Mouse (Mus musculus) erythroblast, embryonic 14.5 days (primary cell): ENCODE measurements at regions not wholly inside any gene's neighbourhood (a gene's known extent, or its start where the extent isn't known, plus 50 kb on each side); places are given as distances from the start of the nearest gene placed in this dataset.
"Not testable (repeated sequence)": the region's sequence is repeated elsewhere in the genome, so short reads cannot be mapped to it uniquely, and the experiment has no call there.

ENCODE experiments used
- H3K27me3 ChIP-seq: 2 replicates; pipeline ENCODE4 v1.6.1; 2012; ENCODE audit warnings: inconsistent platforms; ENCODE audit not compliant: control insufficient read depth
- H3K36me3 ChIP-seq: 2 replicates; pipeline ENCODE4 v1.6.1; 2012; ENCODE audit warnings: mild to moderate bottlenecking, inconsistent platforms; ENCODE audit not compliant: control insufficient read depth
- H3K4me1 ChIP-seq: 2 replicates; pipeline ENCODE4 v1.6.1; 2012; ENCODE audit warnings: inconsistent platforms; ENCODE audit not compliant: control insufficient read depth
- H3K4me3 ChIP-seq: replicated peaks from 2 replicates; pipeline ENCODE3; 2012; ENCODE audit warnings: moderate library complexity, mild to moderate bottlenecking, inconsistent platforms
- H3K9me3 ChIP-seq: 2 replicates; pipeline ENCODE4 v1.6.1; 2012; ENCODE audit warnings: low read length, inconsistent platforms, mixed read lengths; ENCODE audit not compliant: control insufficient read depth
- GATA1 ChIP-seq: IDR thresholded peaks from 2 replicates; pipeline ENCODE4 v1.6.1; 2012; ENCODE audit warnings: low read length, inconsistent platforms, mixed read lengths
- TAL1 ChIP-seq: IDR thresholded peaks from 3 replicates; pipeline ENCODE4 v1.6.1; 2012; ENCODE audit warnings: low read length, inconsistent platforms, mixed read lengths

GRCm38 (mm10) chr6:140218789-140219188, 177.5 kb upstream of the Plcz1 start:
- Histone ChIP-seq H3K9me3 (peaks cover 26% of the 10 kb centered on the region), H3K4me3 (no peak overlapping the region), H3K27me3 (no peaks in the 10 kb centered on the region), H3K4me1 (no peaks in the 10 kb centered on the region), H3K36me3 (no peaks in the 10 kb centered on the region)
- TF ChIP-seq GATA1 = no peak
- TF ChIP-seq TAL1 = no peak

- Histone ChIP-seq H3K4me1 (no peaks in the 10 kb centered on the region), H3K36me3 (no peaks in the 10 kb centered on the region), H3K9me3 (peaks cover 43% of the 10 kb centered on the region), H3K4me3 (no peak overlapping the region), H3K27me3 (no peaks in the 10 kb centered on the region)
- TF ChIP-seq TAL1 (no peak), GATA1 (no peak)
Measured at GRCm38 (mm10) chr6:140212403-140212802, 171.1 kb upstream of the Plcz1 start.

- no peaks in the 10 kb centered on the region for H3K27me3 ChIP-seq
- TF ChIP-seq GATA1 = no peak
- no peak for TF ChIP-seq TAL1
- no peaks in the 10 kb centered on the region for H3K4me1 ChIP-seq
- no peaks in the 10 kb centered on the region for H3K36me3 ChIP-seq
- no peak overlapping the region for H3K4me3 ChIP-seq
- H3K9me3 ChIP-seq = peaks cover 40% of the 10 kb centered on the region
Measured at GRCm38 (mm10) chr6:140210141-140210540, 168.9 kb upstream of the Plcz1 start.

- H3K4me1 ChIP-seq = no peaks in the 10 kb centered on the region
Measured at GRCm38 (mm10) chr6:140209083-140209482, 167.8 kb upstream of the Plcz1 start.

GRCm38 (mm10) chr6:140208375-140208774, 167.1 kb upstream of the Plcz1 start:
- no peaks in the 10 kb centered on the region for H3K36me3 ChIP-seq
- H3K9me3 ChIP-seq = peaks cover 37% of the 10 kb centered on the region
- H3K27me3 ChIP-seq = no peaks in the 10 kb centered on the region
- H3K4me1 ChIP-seq = no peaks in the 10 kb centered on the region
- TF ChIP-seq GATA1 (no peak), TAL1 (no peak)
- no peak overlapping the region for H3K4me3 ChIP-seq

More at GRCm38 (mm10) chr6:140209083-140209482, 167.8 kb upstream of the Plcz1 start:
- TF ChIP-seq GATA1 (no peak), TAL1 (no peak)
- H3K36me3 ChIP-seq = no peaks in the 10 kb centered on the region
- H3K4me3 ChIP-seq = no peak overlapping the region
- peaks cover 37% of the 10 kb centered on the region for H3K9me3 ChIP-seq
- H3K27me3 ChIP-seq = no peaks in the 10 kb centered on the region

- not testable (repeated sequence) for H3K4me3 ChIP-seq, H3K4me1 ChIP-seq, H3K27me3 ChIP-seq, H3K36me3 ChIP-seq
- peaks cover 28% of the 10 kb centered on the region for H3K9me3 ChIP-seq
Measured at GRCm38 (mm10) chr6:140206676-140207075, 165.4 kb upstream of the Plcz1 start.

GRCm38 (mm10) chr6:140201356-140201755, 160.1 kb upstream of the Plcz1 start:
- H3K27me3 ChIP-seq = no peaks in the 10 kb centered on the region
- H3K4me3 ChIP-seq = no peak overlapping the region
- TF ChIP-seq TAL1 (no peak), GATA1 (no peak)
- H3K4me1 ChIP-seq = no peaks in the 10 kb centered on the region
- peaks cover 21% of the 10 kb centered on the region for H3K9me3 ChIP-seq
- no peaks in the 10 kb centered on the region for H3K36me3 ChIP-seq

- Histone ChIP-seq H3K4me1 (no peaks in the 10 kb centered on the region), H3K27me3 (no peaks in the 10 kb centered on the region), H3K9me3 (peaks cover 30% of the 10 kb centered on the region), H3K4me3 (no peak overlapping the region), H3K36me3 (no peaks in the 10 kb centered on the region)
- TF ChIP-seq GATA1 (no peak), TAL1 (no peak)
Measured at GRCm38 (mm10) chr6:140200322-140200721, 159.1 kb upstream of the Plcz1 start.

GRCm38 (mm10) chr6:140198036-140198435, 156.8 kb upstream of the Plcz1 start:
- Histone ChIP-seq H3K36me3 (no peaks in the 10 kb centered on the region), H3K27me3 (no peaks in the 10 kb centered on the region), H3K4me3 (no peak overlapping the region), H3K9me3 (peaks cover 44% of the 10 kb centered on the region), H3K4me1 (no peaks in the 10 kb centered on the region)
- TF ChIP-seq GATA1 (no peak), TAL1 (no peak)

GRCm38 (mm10) chr6:140197113-140197675, 155.9 kb upstream of the Plcz1 start:
- Histone ChIP-seq H3K9me3 (peaks cover 44% of the 10 kb centered on the region), H3K4me3 (no peak overlapping the region), H3K4me1 (no peaks in the 10 kb centered on the region), H3K36me3 (no peaks in the 10 kb centered on the region), H3K27me3 (no peaks in the 10 kb centered on the region)
- no peak for TF ChIP-seq GATA1
- TF ChIP-seq TAL1 = no peak
